Mouse (Mus musculus): Measurements from ENCODE around the gene Gm11042.

The Gm11042 gene

GRCm38 (mm10) chr12:74284685-74285054 is 31.5 kb downstream of the Gm11042 start:
- DNase-seq (ENCODE audit: extremely low read depth, low read depth), result no peak

GRCm38 (mm10) chr12:74284020-74284684 is 32.0 kb downstream of the Gm11042 start:
- DNase-seq (ENCODE audit: extremely low read depth, low read depth), result no peak

- no peak for DNase-seq (ENCODE audit: extremely low read depth, low read depth)
These were observed 33.3 kb downstream of the Gm11042 start for GRCm38 (mm10) chr12:74282846-74283245.

- DNase-seq (ENCODE audit: extremely low read depth, low read depth), result no peak
These were observed 34.8 kb downstream of the Gm11042 start for GRCm38 (mm10) chr12:74281403-74281802.

DNA sequence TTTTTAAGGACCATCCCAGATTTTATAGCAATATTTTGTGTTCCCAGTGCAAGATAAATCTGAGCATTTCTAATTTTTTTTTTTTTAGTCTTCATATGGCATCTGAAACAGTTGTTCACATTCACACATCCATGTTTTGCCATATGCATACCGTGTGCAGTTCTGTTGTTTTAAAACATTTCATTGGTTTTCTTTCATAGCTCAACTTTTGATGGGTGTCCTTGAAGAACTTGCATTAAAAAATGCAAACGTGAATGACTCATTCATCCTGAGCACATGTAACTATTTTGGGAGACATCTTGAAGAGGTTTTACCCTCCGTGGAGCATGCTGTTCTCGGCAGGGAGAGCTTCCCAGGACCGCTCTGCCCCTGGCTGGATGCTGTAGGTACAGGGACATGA is 38.9 kb downstream of the Gm11042 start:
- no peak for DNase-seq (ENCODE audit: extremely low read depth, low read depth)

DNA sequence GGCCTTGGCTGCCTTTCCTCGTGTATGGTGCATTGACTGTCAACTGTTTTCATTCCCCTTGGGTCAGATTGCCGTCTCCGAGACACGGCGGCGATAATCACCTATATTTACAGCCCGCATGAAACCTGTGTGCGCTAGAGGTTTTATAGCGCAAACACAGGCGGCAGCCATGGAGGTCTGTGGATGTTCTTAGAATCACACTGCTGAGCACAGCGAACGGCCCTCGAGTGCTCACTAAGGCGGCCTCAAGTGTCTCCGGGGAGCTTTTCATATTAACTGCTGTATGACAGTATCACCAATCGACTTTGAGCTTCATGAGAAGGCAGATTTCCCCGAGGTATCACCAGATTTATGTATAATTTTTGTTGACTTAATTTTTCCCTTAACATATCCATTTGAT is 43.6 kb downstream of the Gm11042 start:
- no peak for DNase-seq (ENCODE audit: extremely low read depth, low read depth)

DNA sequence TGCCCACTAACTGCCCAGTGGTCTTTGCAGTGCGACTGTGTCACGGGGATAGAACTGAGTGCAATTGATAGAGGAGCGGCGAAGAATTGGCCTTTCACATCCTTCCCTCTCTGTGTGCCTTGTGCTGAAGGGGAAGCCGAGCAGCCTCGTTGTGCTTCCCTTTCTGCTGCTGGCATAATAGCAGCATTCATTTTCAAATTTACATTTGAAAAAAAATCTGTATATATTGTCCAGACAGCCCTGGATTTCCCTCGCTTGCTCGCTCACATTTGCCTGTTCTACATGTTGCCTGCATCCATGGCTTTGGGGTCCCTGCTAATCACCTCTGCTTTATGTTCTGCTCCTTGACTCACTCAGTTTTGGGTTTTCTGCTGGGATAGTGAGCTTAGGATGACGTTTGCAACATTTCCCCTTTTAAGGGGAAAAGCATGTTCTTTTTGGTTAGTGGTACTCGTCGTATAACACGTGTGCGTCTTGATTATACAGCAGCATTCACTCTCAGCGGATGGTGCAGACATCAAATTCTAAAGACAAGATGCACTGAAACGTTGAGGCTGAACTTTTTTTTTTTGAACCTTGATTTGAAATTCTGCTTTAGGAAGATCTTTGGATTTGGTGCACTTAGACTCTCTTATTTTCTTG is 47.4 kb downstream of the Gm11042 start:
- DNase-seq (ENCODE audit: extremely low read depth, low read depth), result no peak

DNA sequence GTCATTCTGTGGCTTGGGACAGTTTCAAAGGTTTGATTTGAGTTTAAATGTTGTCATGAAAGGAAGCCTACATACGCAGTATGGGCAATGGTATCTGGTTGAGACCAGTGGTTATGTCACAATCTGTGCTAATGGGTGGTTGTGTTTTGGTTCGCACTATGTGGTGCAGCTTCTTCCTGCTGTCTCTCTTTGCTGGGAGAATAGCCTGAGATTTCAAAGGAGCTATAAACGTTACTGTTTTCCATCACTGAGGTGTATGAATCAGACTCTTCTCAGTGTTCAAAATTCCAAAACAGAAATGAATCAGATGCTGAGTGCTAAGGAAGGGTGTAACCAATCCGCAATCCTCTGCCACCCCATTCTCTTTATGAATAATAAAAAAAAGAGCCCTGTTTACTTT is 49.1 kb downstream of the Gm11042 start:
- DNase-seq (ENCODE audit: extremely low read depth, low read depth), result no peak
